Mouse (Mus musculus): Measurements from ENCODE around the gene Hps3.

Hps3 gene

GRCm38 (mm10) chr3:20007759-20008158, 27.4 kb downstream of the Hps3 start:
- intact Hi-C loops (cut with DNase I) = no loop called here

GRCm38 (mm10) chr3:20007275-20007674, 27.8 kb downstream of the Hps3 start:
- intact Hi-C loops (cut with DNase I) = no loop called here

- intact Hi-C loops (cut with DNase I) = no loop called here
Observed at GRCm38 (mm10) chr3:20005611-20006010, 29.5 kb downstream of the Hps3 start.

GRCm38 (mm10) chr3:20004422-20004821, 30.7 kb downstream of the Hps3 start:
- intact Hi-C loops (cut with DNase I) = no loop called here

- intact Hi-C loops (cut with DNase I) = loop anchor here (2.0 kb wide), 1 partner anchor 98 kb away; no protein-coding TSS in a partner anchor
Observed at GRCm38 (mm10) chr3:20002786-20003185, 32.3 kb downstream of the Hps3 start.

- intact Hi-C loops (cut with DNase I) = no loop called here
Observed at GRCm38 (mm10) chr3:20000806-20001205, 34.3 kb downstream of the Hps3 start.

GRCm38 (mm10) chr3:19999551-19999950, 35.6 kb downstream of the Hps3 start:
- intact Hi-C loops (cut with DNase I) = no loop called here

GRCm38 (mm10) chr3:19992388-19992787, 42.7 kb downstream of the Hps3 start:
- intact Hi-C loops (cut with DNase I) = no loop called here

- intact Hi-C loops (cut with DNase I) = no loop called here
Observed at GRCm38 (mm10) chr3:19990031-19990430, 45.1 kb downstream of the Hps3 start.

GRCm38 (mm10) chr3:19986123-19986522, 49.0 kb downstream of the Hps3 start:
- intact Hi-C loops (cut with DNase I) = no loop called here

- intact Hi-C loops (cut with DNase I) = no loop called here
Observed at GRCm38 (mm10) chr3:19982846-19983245, 52.3 kb downstream of the Hps3 start.

- intact Hi-C loops (cut with DNase I) = no loop called here
Observed at GRCm38 (mm10) chr3:19981156-19981555, 54.0 kb downstream of the Hps3 start.

GRCm38 (mm10) chr3:19978474-19978873, 56.6 kb downstream of the Hps3 start:
- intact Hi-C loops (cut with DNase I) = no loop called here

- intact Hi-C loops (cut with DNase I) = no loop called here
Observed at GRCm38 (mm10) chr3:19966072-19966471, 69.0 kb downstream of the Hps3 start.

GRCm38 (mm10) chr3:19965239-19965638, 69.9 kb downstream of the Hps3 start:
- intact Hi-C loops (cut with DNase I) = no loop called here

- intact Hi-C loops (cut with DNase I) = no loop called here
Observed at GRCm38 (mm10) chr3:19964625-19965188, 70.4 kb downstream of the Hps3 start.

GRCm38 (mm10) chr3:19962769-19963513, 72.2 kb downstream of the Hps3 start:
- intact Hi-C loops (cut with DNase I) = no loop called here

GRCm38 (mm10) chr3:19961341-19961740, 73.8 kb downstream of the Hps3 start:
- intact Hi-C loops (cut with DNase I) = no loop called here

GRCm38 (mm10) chr3:19960570-19961114, 74.5 kb downstream of the Hps3 start:
- intact Hi-C loops (cut with DNase I) = no loop called here

- intact Hi-C loops (cut with DNase I) = no loop called here
Observed at GRCm38 (mm10) chr3:19958983-19959382, 76.1 kb downstream of the Hps3 start.

- intact Hi-C loops (cut with DNase I) = no loop called here
Observed at GRCm38 (mm10) chr3:19958031-19958430, 77.1 kb downstream of the Hps3 start.

- intact Hi-C loops (cut with DNase I) = no loop called here
Observed at GRCm38 (mm10) chr3:19956885-19957284, 78.2 kb downstream of the Hps3 start, which contains the start of gene Cp. TSS of gene Cp (plus strand) at chr3:19957054.

GRCm38 (mm10) chr3:19953865-19954264, 81.2 kb downstream of the Hps3 start:
- intact Hi-C loops (cut with DNase I) = no loop called here

Data from adrenal gland (tissue).